8 mouse cellular contexts compared by ENCODE assay signal in the genomic region with DNA sequence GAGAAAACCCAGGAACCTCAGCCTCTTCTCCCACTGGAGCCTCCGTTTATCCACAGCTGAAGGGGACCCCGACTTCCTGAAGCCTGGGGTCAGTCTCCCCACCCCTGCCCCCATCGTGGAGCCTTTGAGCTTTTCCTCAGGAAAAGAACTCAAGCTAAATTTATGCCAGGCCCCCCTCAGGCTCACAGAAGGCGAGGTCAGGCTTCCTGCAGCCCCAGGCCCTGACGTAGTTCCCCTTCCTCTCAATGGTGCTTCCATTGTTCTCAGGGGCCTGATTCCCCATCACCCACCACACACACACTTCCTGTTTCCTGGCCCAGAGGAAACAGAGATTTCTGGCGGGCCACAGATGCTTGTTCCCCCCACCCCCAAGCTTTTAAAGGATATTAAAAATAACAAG. TPM values are rescaled to one million over a fixed set of nuclear protein-coding genes. Genes with fewer than 3 reads are reported as not detected.
DNase-seq lines count a peak whose midpoint lies in the region; ATAC-seq and TF ChIP-seq lines count a peak whose summit lies in the region.

No protein-coding gene starts in this region.

- H3K9me3 ChIP-seq in heart, embryonic 16.5 days (replicated peaks; ENCODE audit: control insufficient read depth, low read length), result no peaks in the 10 kb centered on the region
- H3K9me3 ChIP-seq in limb, embryonic 10.5 days (replicated peaks), result no peaks in the 10 kb centered on the region
- H3K9me3 ChIP-seq in midbrain, embryonic 13.5 days, result no peaks in the 10 kb centered on the region

- H3K4me3 ChIP-seq in thymus, adult 2 months (ENCODE audit: control insufficient read depth, insufficient read depth, low read length), result no peak overlapping the region
- no peak overlapping the region for H3K4me3 ChIP-seq in heart, embryonic 16.5 days (ENCODE audit: low read length)
- 0 out of 2 replicates have a peak overlapping the region, but pooled peaks have one; percentile 6 for H3K4me3 ChIP-seq in limb, embryonic 10.5 days
- no peak overlapping the region for H3K4me3 ChIP-seq in midbrain, embryonic 13.5 days (replicated peaks)

- no peaks in the 10 kb centered on the region for H3K27me3 ChIP-seq in thymus, adult 2 months (ENCODE audit: control insufficient read depth, insufficient read depth, low read length)
- H3K27me3 ChIP-seq in heart, embryonic 16.5 days (ENCODE audit: control insufficient read depth, insufficient read depth, low read length), result no peaks in the 10 kb centered on the region
- no peaks in the 10 kb centered on the region for H3K27me3 ChIP-seq in limb, embryonic 10.5 days (ENCODE audit: low read depth, poor library complexity, severe bottlenecking)
- no peaks in the 10 kb centered on the region for H3K27me3 ChIP-seq in midbrain, embryonic 13.5 days

- peak; percentile 20 for DNase-seq in thymus, postnatal 25 days
- DNase-seq in thymus, adult 2 months, result no peak
- no peak for DNase-seq in limb, embryonic 10.5 days (ENCODE audit: low spot score)
- no peak for DNase-seq in cerebellum, adult 18-20 months
- no peak for DNase-seq in cerebellum, adult 8-10 months
- no peak for DNase-seq in frontal cortex, postnatal 25 days (ENCODE audit: low spot score in 2 of 2)

- peak; percentile 65 for ATAC-seq in heart, embryonic 16.5 days (replicated peaks; ENCODE audit: extremely low read depth, insufficient read depth, low FRiP score)
- no peak for ATAC-seq in midbrain, embryonic 13.5 days

- TF ChIP-seq POLR2A in thymus, adult 2 months (IDR thresholded peaks at IDR 0.05; ENCODE audit: control insufficient read depth, extremely low read depth, insufficient read depth, low read length, poor library complexity), result no peak

- peak overlapping the region; percentile 8; the same call in 1 of the 2 replicates for H3K4me2 ChIP-seq in heart, embryonic 16.5 days (ENCODE audit: low read depth, low read length)
- no peak overlapping the region for H3K4me2 ChIP-seq in midbrain, embryonic 13.5 days (replicated peaks)

- H3K4me1 ChIP-seq in thymus, adult 2 months (replicated peaks; ENCODE audit: control insufficient read depth, insufficient read depth, low read length), result peaks cover 10% of the 10 kb centered on the region
- peaks cover 27% of the 10 kb centered on the region for H3K4me1 ChIP-seq in heart, embryonic 16.5 days (ENCODE audit: control insufficient read depth, insufficient read depth, low read length)
- peaks cover 40% of the 10 kb centered on the region for H3K4me1 ChIP-seq in limb, embryonic 10.5 days
- peaks cover 12% of the 10 kb centered on the region; the same call in 1 of the 2 replicates for H3K4me1 ChIP-seq in midbrain, embryonic 13.5 days (replicated peaks)

- WGBS in thymus, adult 2 months, result 15% methylated on average over 6 of the region's 6 CpGs
- WGBS in heart, embryonic 16.5 days, result 47% methylated on average over 6 of the region's 6 CpGs
- 64% methylated on average over 6 of the region's 6 CpGs for WGBS in limb, embryonic 10.5 days
- WGBS in midbrain, embryonic 13.5 days, result 65% methylated on average over 6 of the region's 6 CpGs

- H3K9ac ChIP-seq in heart, embryonic 16.5 days (ENCODE audit: low read length), result peak overlapping the region; percentile 31; the same call in 1 of the 2 replicates
- H3K9ac ChIP-seq in midbrain, embryonic 13.5 days (replicated peaks), result no peak overlapping the region

- TF ChIP-seq CTCF in thymus, adult 2 months (IDR thresholded peaks at IDR 0.05; ENCODE audit: borderline replicate concordance, control insufficient read depth, extremely low read depth, insufficient read depth, low read length, poor library complexity), result no peak

- H3K27ac ChIP-seq in thymus, adult 2 months (ENCODE audit: control insufficient read depth, insufficient read depth, low read length), result no peak overlapping the region
- peak overlapping the region; percentile 85 for H3K27ac ChIP-seq in heart, embryonic 16.5 days (ENCODE audit: low read length)
- H3K27ac ChIP-seq in limb, embryonic 10.5 days, result peak overlapping the region; percentile 85
- peak overlapping the region; percentile 51; the same call in 1 of the 2 replicates for H3K27ac ChIP-seq in midbrain, embryonic 13.5 days

- H3K36me3 ChIP-seq in thymus, adult 2 months (ENCODE audit: control insufficient read depth, insufficient read depth, low read length), result no peaks in the 10 kb centered on the region
- no peaks in the 10 kb centered on the region for H3K36me3 ChIP-seq in heart, embryonic 16.5 days (ENCODE audit: control insufficient read depth, insufficient read depth)
- no peaks in the 10 kb centered on the region for H3K36me3 ChIP-seq in limb, embryonic 10.5 days
- H3K36me3 ChIP-seq in midbrain, embryonic 13.5 days, result no peaks in the 10 kb centered on the region

RNA-seq across cellular contexts. Expression of a gene that starts 1.4 kb away (rescaled TPM):
- polyA plus RNA-seq in thymus, adult 2 months (2012; rRNA removed), result 63.9 and 105 TPM in 2 replicates
- 188 and 216 TPM in 2 replicates for polyA plus RNA-seq in heart, embryonic 16.5 days (2015; fragmentation: Nextera tagmentation; extraction: Ambion mirVana)
- polyA plus RNA-seq in limb, embryonic 10.5 days (2016; fragmentation: Nextera tagmentation; extraction: Ambion mirVana), result 96.5 and 97.2 TPM in 2 replicates
- polyA plus RNA-seq in midbrain, embryonic 13.5 days (2015; fragmentation: Nextera tagmentation; extraction: Ambion mirVana), result 44.9 and 55.9 TPM in 2 replicates

RNA-seq across cellular contexts. Expression of a gene that starts 8.1 kb away (rescaled TPM):
- polyA plus RNA-seq in thymus, adult 2 months (2012; rRNA removed), result not detected in 2 replicates
- not detected in 2 replicates for polyA plus RNA-seq in heart, embryonic 16.5 days (2015; fragmentation: Nextera tagmentation; extraction: Ambion mirVana)
- not detected in 2 replicates for polyA plus RNA-seq in limb, embryonic 10.5 days (2016; fragmentation: Nextera tagmentation; extraction: Ambion mirVana)
- not detected in 2 replicates for polyA plus RNA-seq in midbrain, embryonic 13.5 days (2015; fragmentation: Nextera tagmentation; extraction: Ambion mirVana)

RNA-seq across cellular contexts. Expression of a gene that starts 25.8 kb away (rescaled TPM):
- polyA plus RNA-seq in thymus, adult 2 months (2012; rRNA removed), result 89.3 and 137 TPM in 2 replicates
- polyA plus RNA-seq in heart, embryonic 16.5 days (2015; fragmentation: Nextera tagmentation; extraction: Ambion mirVana), result 25.9 and 28.5 TPM in 2 replicates
- polyA plus RNA-seq in limb, embryonic 10.5 days (2016; fragmentation: Nextera tagmentation; extraction: Ambion mirVana), result 13.2 and 14.5 TPM in 2 replicates
- 4.0 and 5.3 TPM in 2 replicates for polyA plus RNA-seq in midbrain, embryonic 13.5 days (2015; fragmentation: Nextera tagmentation; extraction: Ambion mirVana)

RNA-seq across cellular contexts. Expression of a gene that starts 49.9 kb away (rescaled TPM):
- polyA plus RNA-seq in thymus, adult 2 months (2012; rRNA removed), result 14.8 and 15.6 TPM in 2 replicates
- 12.5 and 15.8 TPM in 2 replicates for polyA plus RNA-seq in heart, embryonic 16.5 days (2015; fragmentation: Nextera tagmentation; extraction: Ambion mirVana)
- polyA plus RNA-seq in limb, embryonic 10.5 days (2016; fragmentation: Nextera tagmentation; extraction: Ambion mirVana), result 31.3 and 43.3 TPM in 2 replicates
- polyA plus RNA-seq in midbrain, embryonic 13.5 days (2015; fragmentation: Nextera tagmentation; extraction: Ambion mirVana), result 112 and 118 TPM in 2 replicates
